Mouse (Mus musculus) adrenal gland, adult 10 weeks (tissue): ENCODE measurements around the gene Cct2. TPM values are rescaled to one million over a fixed set of nuclear protein-coding genes. Genes with fewer than 3 reads are reported as not detected.

ENCODE experiments used
- polyA plus RNA-seq: library from polyadenylated mRNA; stranded (reverse); fragments of 350-450 nt; fragmentation: Illumina TruSeq; extraction: RNeasy Lipid Tissue Mini Kit (QIAGEN cat#74804); gene quantifications from one replicate; pipeline ENCODE4 v1.2.3, GENCODE M21; 2014; ENCODE audit warnings: low read depth, low replicate concordance

The Cct2 gene
- polyA plus RNA-seq, result 260 TPM

DNA sequence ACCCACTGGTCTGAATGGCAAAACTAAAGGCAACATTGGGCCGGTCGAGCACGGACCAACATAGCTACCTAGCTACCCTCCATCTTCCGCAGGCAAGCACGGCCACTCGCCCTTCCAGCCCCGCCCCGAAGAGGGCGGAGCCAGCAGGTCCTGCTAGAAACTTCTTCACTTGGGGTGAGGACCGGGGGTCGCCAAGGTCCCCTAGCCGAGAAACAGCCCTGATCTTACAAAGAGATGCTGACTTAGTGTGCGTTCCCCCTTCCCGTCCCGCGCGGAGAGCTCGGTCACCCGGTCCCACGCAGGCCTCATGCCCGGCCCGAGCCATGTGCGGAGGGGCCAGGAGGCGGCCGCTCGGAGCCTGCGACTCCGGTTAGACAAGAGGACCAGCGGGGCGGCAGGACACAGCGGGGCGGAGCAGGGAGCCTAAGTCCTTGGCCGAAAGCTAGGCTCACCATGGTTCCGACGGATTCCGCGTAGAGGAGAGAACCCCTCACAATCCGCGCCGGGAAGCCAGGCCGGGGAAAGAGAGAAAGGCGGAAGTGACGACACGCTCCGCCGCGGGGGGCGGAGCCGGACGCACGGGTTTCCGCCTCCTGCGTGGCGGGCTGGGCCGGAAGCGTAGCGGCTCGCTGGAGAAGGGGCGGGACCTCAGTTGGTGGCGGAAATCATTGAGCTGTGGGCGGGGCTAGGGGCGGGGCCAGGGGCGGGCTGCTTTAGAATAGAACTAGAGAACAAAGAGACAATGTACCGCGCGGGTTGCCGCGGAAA is at the start of gene Cct2:
Gene Cct2 (minus strand): TSS at position 561 of the 768 bp plus-strand sequence.

DNA sequence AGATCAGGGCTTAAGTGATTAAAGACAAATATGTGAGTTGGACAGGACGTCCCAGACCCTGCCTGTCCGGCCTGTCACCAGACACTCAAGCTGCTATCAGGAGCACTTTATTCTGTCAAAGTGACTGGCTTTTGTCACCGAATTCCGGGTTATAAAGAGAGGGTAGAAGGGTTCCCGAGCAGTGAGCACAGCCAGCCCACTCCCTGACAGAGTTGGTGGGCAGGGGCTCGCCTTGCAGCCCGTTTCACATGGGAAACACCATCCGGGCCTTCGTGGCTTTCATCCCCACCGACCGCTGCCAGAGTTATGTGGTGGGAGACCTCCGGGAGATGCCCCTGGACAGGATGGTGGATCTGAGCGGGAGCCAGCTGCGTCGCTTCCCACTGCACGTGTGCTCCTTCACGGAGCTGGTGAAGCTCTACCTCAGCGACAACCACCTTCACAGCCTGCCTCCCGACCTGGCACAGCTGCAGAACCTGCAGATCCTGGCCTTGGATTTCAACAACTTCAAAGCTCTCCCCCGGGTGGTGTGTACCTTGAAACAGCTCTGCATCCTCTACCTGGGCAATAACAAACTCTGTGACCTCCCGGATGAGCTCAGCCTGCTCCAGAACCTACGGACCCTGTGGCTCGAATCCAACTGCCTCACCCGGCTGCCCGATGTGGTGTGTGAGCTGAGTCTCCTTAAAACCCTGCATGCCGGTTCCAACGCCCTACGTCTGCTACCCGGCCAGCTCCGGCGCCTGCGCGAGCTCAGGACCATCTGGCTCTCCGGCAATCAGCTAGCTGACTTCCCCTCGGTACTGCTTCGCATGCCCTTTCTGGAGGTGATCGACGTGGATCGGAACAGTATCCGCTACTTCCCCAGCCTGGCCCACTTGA is 18.2 kb downstream of the Cct2 start, which contains the start of gene Lrrc10:
Gene Lrrc10 (plus strand): TSS at position 167 of the 882 bp plus-strand sequence.

Other genes starting within 250 kb of the Cct2 start
- gene Myrfl, start 166.9 kb downstream of the Cct2 start, polyA plus RNA-seq, result not detected
- gene Rab3ip, start 113.0 kb downstream of the Cct2 start, polyA plus RNA-seq, result 10.5 TPM
- gene Gm10271, start 91.2 kb downstream of the Cct2 start, polyA plus RNA-seq, result not detected
- gene Best3, start 77.5 kb downstream of the Cct2 start, polyA plus RNA-seq, result not detected
- gene Lrrc10, start 18.5 kb downstream of the Cct2 start, polyA plus RNA-seq, result not detected
- 47.6 TPM for gene Frs2, start 84.7 kb upstream of the Cct2 start, polyA plus RNA-seq
- 67.3 TPM for gene Yeats4, start 160.7 kb upstream of the Cct2 start, polyA plus RNA-seq
- gene 9530003J23Rik, start 174.9 kb upstream of the Cct2 start, polyA plus RNA-seq, result not detected
- 152 TPM for gene Lyz2, start 218.5 kb upstream of the Cct2 start, polyA plus RNA-seq
- gene Lyz1, start 229.1 kb upstream of the Cct2 start, polyA plus RNA-seq, result 5.4 TPM